Mouse (Mus musculus) kidney, adult 18-20 months (tissue): Measurements from ENCODE around the gene Ppp1r13l.

ENCODE experiments used
- DNase-seq: peaks from one replicate; pipeline ENCODE4 v3.0.0; 2021

Ppp1r13l gene

GRCm38 (mm10) chr7:19338060-19338459, 21.5 kb upstream of the Ppp1r13l start:
- no peak for DNase-seq

DNA sequence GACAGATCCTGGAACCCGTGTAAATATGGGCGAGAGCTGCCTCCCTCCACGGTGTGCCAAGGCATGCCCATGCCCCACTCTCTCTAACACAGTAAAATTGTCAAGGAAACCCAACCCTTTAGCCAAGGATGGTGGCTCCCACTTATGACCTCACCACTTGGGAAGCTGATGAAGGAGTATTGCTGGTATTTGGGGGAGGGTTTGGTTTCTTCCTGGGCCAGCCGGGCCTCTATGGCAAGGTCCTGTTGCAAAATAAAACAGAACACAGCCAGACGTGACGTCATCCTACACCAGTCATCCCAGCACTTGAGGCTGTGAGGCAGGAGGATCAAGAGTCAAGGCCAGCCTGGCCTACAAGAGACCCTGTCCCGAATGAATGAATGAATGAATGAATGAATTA, 21.0 kb upstream of the Ppp1r13l start:
- no peak for DNase-seq

DNA sequence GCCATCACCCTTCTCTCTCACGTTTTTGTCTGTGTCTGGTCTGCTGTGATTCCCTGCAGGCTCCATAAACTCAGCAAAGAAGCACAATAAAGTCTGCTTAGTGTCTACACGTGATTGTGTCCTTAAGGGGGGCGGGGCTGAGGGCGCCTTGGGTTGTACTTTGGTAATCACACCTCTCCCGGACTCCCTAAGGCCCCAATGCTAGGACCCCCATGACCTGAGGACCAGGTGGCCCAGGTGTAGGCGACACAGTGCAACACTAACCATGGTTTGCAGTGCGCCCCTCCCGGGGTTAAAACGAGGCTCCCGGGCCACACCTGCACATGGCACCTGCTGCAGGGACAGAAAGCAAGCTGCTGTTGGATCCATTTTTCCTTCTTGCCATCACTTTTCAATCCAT, 18.3 kb upstream of the Ppp1r13l start:
- no peak for DNase-seq

- no peak for DNase-seq
These were observed 17.7 kb upstream of the Ppp1r13l start for GRCm38 (mm10) chr7:19341761-19342409.

DNA sequence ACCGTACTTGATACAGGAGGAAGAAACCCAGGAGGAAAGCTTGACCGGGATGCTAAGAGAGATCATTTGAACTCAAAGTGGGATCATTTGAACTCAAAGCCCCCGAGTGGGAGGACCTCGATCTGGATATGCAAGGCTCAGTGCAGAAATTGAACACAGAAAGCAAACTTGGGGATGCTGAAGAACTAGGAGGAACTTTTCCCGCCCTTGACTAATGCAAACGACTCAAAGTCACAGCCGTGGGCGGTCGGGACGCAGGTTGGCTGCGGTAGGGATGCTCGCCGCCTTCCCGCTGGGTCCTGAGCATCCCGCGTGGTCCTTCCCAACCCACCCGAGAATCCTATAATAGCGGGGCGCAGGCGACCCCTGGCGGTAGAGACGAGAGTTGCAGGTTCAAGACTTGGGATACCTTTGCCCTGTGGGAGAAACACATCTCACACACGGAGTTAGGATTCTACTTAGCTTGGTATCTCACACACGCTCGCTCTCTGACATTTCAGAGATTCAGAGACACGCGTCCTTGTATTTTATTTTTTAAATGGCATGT, 17.0 kb upstream of the Ppp1r13l start:
- DNase-seq = peak; percentile 92

DNA sequence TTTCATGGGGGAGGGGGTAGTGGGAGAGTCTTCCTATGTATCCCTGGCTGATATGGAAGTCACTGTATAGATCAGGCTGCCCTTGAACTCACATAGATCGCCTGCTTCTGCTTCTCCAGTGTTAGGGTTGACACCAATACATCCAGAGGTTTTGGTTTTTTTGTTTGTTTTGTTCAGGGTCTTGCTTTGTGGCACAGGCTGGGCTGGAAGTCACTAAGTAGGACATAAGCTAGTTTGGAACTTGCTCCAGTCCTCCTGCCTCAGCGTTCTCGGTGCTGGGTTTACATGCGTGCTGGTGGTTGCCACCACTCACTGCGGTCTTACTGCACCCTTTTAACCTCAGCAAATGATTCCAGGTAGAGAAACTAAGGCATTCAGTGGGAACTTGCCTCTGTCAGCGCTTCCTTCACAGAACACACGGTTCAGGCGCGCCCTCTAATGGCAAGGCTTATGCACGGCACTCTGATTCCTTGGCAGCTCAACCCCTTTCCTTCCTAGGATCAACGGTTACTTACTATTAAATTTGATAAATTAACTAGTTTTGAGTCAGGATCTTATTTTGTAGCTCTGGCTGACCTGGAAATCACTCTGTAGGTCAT, 16.2 kb upstream of the Ppp1r13l start:
- peak; percentile 81 for DNase-seq

GRCm38 (mm10) chr7:19344237-19344847, 15.2 kb upstream of the Ppp1r13l start, which contains the start of gene Ercc1:
Gene Ercc1 (plus strand): TSS chr7:19344778.
- DNase-seq = no peak

DNA sequence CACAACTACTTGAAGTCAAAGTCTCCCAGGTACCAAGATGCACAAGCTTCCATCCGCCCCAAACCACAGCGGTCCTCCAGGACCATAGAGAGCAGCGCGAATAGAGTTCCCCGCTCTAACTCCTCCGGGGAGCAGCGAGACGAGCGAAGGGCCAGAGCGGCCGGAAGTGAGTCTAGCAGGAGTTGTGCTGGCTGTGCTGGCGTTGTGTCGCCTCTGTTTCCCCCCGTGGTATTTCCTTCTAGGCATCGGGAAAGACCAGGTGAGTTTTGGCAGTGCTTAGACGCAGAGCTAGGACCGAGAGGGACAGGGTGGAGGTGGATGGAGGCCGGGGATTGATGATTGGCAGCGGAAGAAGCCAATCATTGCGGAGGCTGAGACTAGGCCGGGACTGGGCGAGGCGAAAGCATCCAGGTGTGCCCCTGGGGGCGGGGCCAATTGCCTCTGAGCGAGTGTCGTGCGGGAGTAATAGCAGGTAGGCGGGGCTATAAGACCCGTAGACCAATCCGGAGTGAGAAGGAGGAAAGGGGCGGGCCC, 14.5 kb upstream of the Ppp1r13l start:
- peak; percentile 97 for DNase-seq

DNA sequence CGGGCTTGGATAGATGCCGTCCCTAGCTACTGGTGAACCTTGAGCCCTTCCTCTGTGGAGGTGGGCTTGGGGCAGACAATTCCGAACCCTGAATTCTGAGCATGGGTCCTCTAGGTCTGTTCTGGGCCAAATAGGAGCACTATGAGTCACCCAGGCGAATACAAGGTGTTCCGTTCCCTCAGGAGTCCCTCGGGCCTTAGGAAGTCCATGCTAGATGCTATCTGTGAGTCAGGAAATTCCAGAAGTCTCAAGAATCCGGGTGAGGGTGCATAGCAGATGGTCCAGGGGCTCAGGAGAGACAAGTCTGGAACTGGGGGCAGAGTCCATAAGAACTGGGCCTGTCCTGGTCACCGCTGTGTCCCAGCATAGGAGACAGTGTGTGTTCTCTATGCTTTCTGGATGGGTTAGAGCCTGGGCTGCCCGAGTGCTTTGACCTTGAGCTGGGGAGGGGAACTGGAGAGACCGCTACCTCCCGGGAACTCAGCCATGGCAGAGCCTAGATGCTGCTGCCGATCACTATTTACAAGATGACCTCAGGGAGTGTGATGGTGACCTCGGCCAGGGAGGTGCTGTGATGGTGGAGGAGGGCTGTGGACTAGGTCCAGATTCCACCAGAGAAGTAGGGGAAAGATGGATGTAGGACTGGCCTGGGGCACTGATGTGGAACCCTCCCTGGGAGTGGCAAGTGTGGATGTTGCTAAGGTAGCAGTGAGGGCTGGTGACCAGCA, 10.2 kb upstream of the Ppp1r13l start:
- no peak for DNase-seq

- no peak for DNase-seq
These were observed 9.3 kb upstream of the Ppp1r13l start for GRCm38 (mm10) chr7:19350221-19350620.

DNA sequence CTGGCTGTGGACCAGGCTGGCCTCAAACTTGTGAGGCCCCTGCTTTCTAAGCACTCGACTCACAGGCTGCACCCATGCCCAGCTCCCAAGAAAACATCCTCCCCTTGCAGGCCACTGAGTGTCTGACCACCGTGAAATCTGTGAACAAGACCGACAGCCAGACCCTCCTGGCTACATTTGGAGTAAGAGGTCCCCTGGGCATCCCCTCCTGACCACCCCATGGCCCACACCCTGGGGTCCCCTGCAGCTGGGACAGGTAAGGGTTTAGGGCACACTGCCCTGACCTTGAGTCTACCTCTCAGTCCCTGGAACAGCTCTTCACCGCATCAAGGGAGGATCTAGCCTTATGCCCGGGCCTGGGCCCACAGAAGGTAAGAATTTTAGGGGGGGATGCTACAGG, 4.6 kb upstream of the Ppp1r13l start:
- DNase-seq = no peak

DNA sequence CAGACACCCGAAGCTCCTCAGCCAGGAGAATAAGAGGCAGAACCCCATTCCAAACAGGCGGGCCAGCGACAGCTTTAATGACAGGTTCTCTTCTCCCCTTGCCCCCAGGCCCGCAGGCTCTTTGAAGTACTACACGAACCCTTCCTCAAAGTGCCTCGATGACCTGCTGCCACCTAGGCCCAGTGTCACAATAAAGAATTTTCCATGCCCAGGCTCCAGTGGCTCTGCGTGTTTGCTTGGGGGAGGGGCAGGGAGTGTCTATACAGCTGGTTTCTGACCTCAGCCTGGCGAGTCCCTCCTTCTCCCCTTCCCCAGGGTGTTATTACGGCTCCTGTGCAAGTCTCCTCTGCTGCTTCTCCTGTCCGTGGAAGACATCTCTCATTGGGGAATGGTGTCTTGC, 3.2 kb upstream of the Ppp1r13l start:
- no peak for DNase-seq

DNA sequence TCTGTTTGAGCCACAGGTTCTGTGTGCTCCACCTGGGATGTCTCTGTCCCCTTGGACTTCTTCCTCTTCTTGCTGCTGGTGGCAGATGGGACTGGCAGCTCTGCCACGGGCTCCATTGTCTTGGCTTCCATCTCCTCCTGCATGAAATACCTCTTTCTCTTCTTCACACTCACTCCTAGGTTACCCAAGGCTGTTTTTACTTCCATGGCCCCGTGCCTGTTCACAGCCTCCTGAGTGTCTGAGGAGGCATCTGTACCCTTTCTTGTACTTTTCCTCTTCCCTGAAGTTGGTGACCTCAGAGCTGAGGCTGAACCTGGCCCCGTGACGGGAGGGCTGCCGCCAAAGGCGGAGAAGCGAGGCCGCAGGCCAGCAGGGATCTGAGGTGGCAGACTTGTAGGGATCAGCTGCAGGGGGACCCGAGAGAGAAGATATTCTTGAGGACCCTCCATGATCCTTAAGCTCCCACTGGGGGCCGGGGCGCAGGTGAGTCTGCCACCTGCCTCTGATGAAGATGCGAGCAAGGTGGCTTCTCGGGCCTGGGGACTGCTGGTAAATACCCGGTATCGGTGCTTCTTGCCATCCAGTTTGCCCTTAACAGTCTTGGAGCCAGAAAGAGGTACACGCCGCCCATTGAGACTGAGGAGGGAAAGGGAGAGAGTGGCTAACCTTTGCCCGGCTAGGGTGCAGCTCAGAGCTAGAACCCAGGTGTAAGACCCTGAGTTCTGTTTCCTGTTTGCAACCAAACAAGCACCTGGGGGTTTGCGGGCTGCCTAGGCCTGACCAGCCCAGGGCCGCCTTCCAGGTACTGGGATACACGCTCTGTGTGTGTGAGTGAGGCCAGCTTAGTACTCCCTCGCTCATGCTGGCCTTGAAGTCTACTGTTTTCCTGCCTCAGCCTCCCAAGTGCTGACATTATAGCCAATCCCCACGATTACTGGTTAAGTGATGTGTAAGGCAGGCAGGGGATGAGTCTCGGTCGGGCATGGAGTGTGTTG, 1.9 kb upstream of the Ppp1r13l start:
- no peak for DNase-seq

GRCm38 (mm10) chr7:19358634-19359033, 915 bp upstream of the Ppp1r13l start:
- DNase-seq = no peak

- DNase-seq = peak; percentile 78
These were observed 518 bp downstream of the Ppp1r13l start for GRCm38 (mm10) chr7:19359892-19360641.

GRCm38 (mm10) chr7:19360944-19361343, 1.4 kb downstream of the Ppp1r13l start:
- DNase-seq = peak; percentile 92

GRCm38 (mm10) chr7:19361720-19362119, 2.2 kb downstream of the Ppp1r13l start:
- peak; percentile 80 for DNase-seq

GRCm38 (mm10) chr7:19362276-19362675, 2.7 kb downstream of the Ppp1r13l start:
- DNase-seq = no peak

GRCm38 (mm10) chr7:19363881-19364280, 4.3 kb downstream of the Ppp1r13l start:
- DNase-seq = peak; percentile 88

DNA sequence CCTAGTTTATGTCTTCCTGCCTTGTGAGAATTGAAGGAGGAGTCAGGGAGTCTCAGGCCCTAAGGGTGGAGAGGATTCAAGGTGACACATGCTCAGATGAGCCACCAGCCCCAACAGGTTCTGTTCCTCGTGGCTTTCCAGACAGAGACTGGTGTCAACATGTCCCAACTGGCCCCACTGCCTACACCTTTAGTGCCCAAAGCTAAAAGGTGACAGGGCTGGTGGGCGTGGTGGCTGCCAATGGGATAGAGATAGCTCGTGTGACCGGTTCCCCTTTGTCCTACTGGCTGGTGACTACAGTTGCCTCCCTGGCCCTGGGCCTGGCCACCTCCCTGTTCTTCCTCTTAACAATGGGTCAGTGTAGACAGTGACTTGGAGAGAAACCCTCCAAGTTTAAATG, 5.8 kb downstream of the Ppp1r13l start:
- DNase-seq = no peak

DNA sequence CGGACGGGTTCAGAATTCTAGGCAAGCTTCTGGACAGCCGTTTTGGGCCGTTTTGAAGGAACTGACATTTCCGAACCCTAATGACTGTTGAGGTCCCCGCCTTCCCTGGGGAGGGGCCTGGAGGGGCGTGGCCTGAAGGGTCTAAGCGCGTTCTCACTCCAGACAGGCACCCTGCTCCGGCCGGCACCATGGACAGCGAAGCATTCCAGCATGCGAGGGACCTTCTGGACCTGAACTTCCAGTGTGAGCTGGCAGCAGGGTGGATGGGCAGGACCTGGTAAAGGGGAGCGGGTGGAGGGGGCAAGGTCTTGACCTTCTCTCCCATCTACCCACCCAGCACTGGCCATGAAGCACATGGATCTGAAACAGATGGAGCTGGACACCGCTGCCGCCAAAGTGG, 8.8 kb downstream of the Ppp1r13l start:
- peak; percentile 50 for DNase-seq
